Mouse (Mus musculus) kidney, postnatal 4 days (tissue): Measurements from ENCODE around the gene Nploc4.
A peak's percentile ranks its signal among the peaks of the same experiment; 100 is the strongest.

Source experiments
- DNase-seq, 2 experiments: peaks; one replicate each; pipeline ENCODE4 v3.0.0; 2021; ENCODE audit warnings: mixed read lengths in 2 of 2

Nploc4 gene

GRCm38 (mm10) chr11:120377337-120377736, 60.2 kb downstream of the Nploc4 start:
- peak in 1 of 2 experiments; percentile 31 for DNase-seq

GRCm38 (mm10) chr11:120376302-120377160, 61.0 kb downstream of the Nploc4 start:
- DNase-seq = no peak

GRCm38 (mm10) chr11:120375324-120375723, 62.2 kb downstream of the Nploc4 start:
- DNase-seq = no peak

- peak in 1 of 2 experiments; percentile 37 for DNase-seq
Observed at GRCm38 (mm10) chr11:120373820-120374586, 63.5 kb downstream of the Nploc4 start.

GRCm38 (mm10) chr11:120373025-120373424, 64.5 kb downstream of the Nploc4 start:
- no peak for DNase-seq

- DNase-seq = peak; percentile 82 to 88
Observed at GRCm38 (mm10) chr11:120369656-120370055, 67.9 kb downstream of the Nploc4 start.

- DNase-seq = no peak
Observed at GRCm38 (mm10) chr11:120366443-120367027, 71.0 kb downstream of the Nploc4 start.

- DNase-seq = no peak
Observed at GRCm38 (mm10) chr11:120362891-120363290, 74.6 kb downstream of the Nploc4 start.

GRCm38 (mm10) chr11:120361295-120361694, 76.2 kb downstream of the Nploc4 start, which contains the start of gene Fscn2:
Gene Fscn2 (plus strand): TSS chr11:120361534.
- peak; percentile 37 to 55 for DNase-seq

GRCm38 (mm10) chr11:120360755-120361154, 76.8 kb downstream of the Nploc4 start:
- no peak for DNase-seq

- peak; percentile 69 to 76 for DNase-seq
Observed at GRCm38 (mm10) chr11:120360062-120360461, 77.4 kb downstream of the Nploc4 start.

- peak in 1 of 2 experiments; percentile 38 for DNase-seq
Observed at GRCm38 (mm10) chr11:120359391-120359790, 78.1 kb downstream of the Nploc4 start.

GRCm38 (mm10) chr11:120357791-120358401, 79.6 kb downstream of the Nploc4 start:
- peak; percentile 90 to 93 for DNase-seq

GRCm38 (mm10) chr11:120356900-120357299, 80.6 kb downstream of the Nploc4 start:
- no peak for DNase-seq

GRCm38 (mm10) chr11:120356319-120356840, 81.1 kb downstream of the Nploc4 start:
- DNase-seq = peak in 1 of 2 experiments; percentile 42

- peak; percentile 28 to 47 for DNase-seq
Observed at GRCm38 (mm10) chr11:120355277-120356039, 82.0 kb downstream of the Nploc4 start.

GRCm38 (mm10) chr11:120354304-120355276, 82.9 kb downstream of the Nploc4 start:
- DNase-seq = peak in 1 of 2 experiments; percentile 4

GRCm38 (mm10) chr11:120353500-120354303, 83.8 kb downstream of the Nploc4 start:
- peak; percentile 92 to 94 for DNase-seq

- DNase-seq = peak; percentile 54 to 72
Observed at GRCm38 (mm10) chr11:120352571-120353290, 84.8 kb downstream of the Nploc4 start.
